Mouse (Mus musculus) 3T3-L1 (cell line): ENCODE results near the gene Gpx3.
A peak's percentile ranks its signal among the peaks of the same experiment; 100 is the strongest.

Source experiments
- DNase-seq: peaks from one replicate; pipeline ENCODE4 v3.0.0-alpha.2; 2015; ENCODE audit warnings: low read depth, low spot score

Gene Gpx3

GRCm38 (mm10) chr11:54911671-54912502 lies 9.6 kb downstream of the Gpx3 start:
- DNase-seq, result no peak

DNA sequence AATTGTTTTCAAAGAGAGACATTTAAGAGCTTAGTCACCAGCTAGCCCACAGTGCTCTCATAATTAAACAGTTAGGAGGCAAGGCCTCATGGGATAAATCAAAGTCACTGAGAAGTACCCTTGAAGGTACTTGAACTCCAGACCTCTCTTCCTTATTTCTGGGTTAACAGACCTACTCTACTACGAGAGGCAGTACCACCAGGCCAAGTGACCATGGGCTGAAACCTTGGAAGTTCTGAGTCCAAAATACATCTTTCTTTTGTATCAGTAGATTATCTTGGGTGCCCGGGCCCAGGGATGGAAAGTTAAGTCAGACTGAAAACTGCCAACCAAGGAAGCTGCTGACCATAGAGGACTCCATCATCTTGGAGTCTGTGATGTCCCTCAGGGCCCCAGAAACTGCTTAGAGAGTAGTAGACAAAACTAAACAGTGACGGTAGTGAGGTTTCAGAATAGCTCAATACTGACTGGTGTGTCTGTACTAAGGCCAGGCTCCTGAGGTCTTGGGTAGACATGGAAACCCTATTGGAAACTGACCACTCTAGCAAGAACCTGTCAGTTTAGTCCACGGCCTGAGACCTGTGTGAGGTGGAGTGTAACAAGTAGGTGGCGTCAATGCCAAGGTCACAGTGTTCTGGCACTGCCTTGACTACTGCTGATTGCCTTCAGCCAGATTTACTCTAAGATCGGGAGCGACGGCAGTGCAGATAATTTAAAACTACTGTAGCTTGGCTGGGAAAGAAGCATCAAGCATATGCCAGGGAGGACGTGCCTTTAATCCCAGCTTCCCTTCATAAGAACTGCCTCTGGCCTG lies 10.5 kb downstream of the Gpx3 start:
- DNase-seq, result no peak

DNA sequence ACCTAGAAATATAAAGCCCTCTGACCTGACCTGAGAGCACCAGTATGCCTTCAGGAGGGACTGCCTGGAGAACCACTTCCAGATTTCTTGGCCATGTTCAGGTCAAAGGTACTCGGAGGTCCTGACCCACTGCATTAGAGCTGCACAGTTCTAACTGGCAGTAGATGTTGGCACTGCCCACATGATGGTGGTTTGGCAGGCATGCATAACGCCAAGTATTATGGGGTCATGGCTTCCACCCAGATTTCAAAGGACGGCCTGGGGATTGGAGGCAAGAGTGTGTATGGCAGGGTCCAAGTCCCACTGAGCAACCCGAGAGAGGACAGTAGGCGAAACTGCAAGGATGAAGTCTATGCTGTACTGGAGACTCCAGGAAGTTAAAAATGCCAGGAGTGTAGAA lies 11.6 kb downstream of the Gpx3 start:
- DNase-seq, result no peak

GRCm38 (mm10) chr11:54917461-54917860 lies 15.2 kb downstream of the Gpx3 start:
- DNase-seq, result no peak

- DNase-seq, result no peak
Measured at GRCm38 (mm10) chr11:54918273-54918672, 16.0 kb downstream of the Gpx3 start.

GRCm38 (mm10) chr11:54920127-54920972 lies 18.1 kb downstream of the Gpx3 start:
- no peak for DNase-seq

- no peak for DNase-seq
Measured at GRCm38 (mm10) chr11:54920973-54921580, 18.8 kb downstream of the Gpx3 start.

GRCm38 (mm10) chr11:54921798-54922197 lies 19.5 kb downstream of the Gpx3 start:
- DNase-seq, result peak; percentile 77

GRCm38 (mm10) chr11:54922488-54922887 lies 20.2 kb downstream of the Gpx3 start:
- DNase-seq, result no peak

- DNase-seq, result no peak
Measured at GRCm38 (mm10) chr11:54924145-54924544, 21.9 kb downstream of the Gpx3 start.

DNA sequence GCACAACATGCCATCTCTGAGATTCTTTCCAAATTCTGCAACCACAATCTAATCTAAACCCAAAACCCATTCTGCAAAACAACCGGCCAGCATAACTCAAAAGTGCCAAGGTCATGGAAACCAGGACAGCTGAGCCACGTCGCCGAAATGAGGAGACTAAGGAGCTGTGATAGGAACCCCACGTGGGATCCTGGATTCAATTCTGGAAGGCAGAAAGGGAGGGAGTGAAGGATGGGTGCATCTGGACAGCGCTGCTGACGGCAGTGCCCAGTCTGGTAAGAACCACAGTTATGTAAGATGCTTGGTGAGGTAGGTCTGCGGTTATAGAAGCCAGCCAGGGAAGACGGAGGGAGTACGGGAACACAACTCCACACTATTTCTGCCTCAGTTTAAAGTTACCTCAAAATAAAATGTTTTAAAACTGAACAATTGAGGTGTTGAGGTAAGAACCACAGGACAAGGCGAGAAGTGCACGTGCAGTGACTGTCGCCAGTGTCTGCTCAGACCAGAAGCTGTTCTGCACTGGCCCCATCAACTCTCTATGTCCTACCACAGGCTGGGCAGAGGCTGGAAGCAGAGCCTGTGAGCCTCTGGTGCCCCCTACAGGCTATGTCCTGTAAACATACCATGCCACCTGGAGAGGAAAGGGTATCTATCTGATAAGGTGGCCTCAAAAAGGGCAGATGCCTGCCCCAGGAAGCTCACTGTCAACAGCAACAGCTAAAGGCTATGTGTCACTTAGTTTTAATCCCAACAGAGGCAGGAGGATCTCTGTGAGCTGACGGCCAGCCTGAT lies 25.3 kb downstream of the Gpx3 start:
- DNase-seq, result peak; percentile 79

GRCm38 (mm10) chr11:54928219-54928618 lies 26.0 kb downstream of the Gpx3 start:
- no peak for DNase-seq

DNA sequence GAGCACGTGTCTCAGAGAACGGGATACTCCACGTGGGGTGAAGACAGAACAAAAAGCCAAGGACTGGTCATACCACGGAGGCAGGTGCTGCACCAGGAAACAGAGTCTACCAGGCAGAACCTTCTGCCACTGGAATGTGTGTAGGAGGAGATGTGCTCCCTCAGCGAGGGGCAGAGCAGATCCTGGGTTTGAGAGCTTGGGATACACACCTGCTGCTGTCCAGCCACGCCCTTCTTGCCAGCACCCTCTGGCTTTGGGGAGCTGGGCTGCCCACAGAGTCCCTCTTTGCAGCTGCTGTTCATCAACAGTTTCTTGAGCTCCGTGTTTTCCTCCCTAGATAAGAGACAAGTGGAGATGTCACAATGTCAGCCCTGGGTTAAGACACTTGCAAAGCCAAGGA lies 26.6 kb downstream of the Gpx3 start:
- DNase-seq, result no peak

DNA sequence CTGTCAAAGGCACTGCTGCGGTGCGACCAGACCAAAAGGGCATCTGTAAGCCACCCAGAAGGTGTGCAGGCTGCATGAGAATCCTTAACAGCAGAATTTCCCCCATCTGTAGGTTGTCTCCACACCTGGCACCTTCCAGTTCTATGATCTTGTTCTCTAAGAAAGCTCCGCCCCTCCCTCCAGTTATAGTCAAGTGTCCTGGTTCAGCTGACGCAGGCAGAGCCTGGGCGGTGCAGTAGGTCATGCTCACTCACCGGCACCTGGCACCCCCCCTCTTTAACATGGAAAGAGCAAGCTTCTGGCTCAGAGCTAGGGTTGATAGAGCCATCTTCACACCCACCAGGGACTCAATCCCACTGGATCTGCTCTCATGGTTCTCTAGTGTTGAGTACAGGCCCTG lies 27.0 kb downstream of the Gpx3 start:
- DNase-seq, result no peak

- DNase-seq, result no peak
Measured at GRCm38 (mm10) chr11:54929744-54930143, 27.5 kb downstream of the Gpx3 start.

DNA sequence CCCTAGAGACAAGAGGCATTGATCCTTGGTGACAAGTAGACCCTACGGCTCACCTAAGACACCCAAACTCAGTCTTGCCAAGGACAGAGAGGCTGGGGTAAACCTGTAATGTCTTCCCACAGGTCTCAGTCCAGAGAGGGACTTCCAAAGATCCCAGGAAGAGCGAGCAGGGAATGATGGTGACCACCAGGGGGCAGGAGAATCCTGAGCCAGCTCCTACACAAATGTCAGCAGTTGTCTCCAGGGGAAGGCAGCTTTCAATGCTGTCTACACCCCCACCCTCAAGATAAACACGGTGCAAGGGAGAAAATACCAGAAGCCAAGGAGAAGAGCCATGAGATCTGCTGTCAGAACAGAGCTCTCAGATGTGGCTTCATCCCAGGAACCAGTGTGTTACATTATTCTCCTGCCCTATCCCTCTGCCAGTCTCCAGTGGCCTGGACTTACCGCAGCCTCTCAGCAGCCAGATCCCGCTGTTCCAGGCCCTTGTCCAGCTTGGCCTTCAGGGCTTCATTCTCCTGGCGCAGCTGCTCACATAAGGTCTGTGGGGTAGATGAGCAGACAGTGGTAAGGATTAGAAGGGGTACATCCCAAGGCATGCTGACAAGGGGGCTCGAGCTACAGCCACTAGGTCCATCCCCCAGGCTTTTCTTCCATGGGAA lies 28.2 kb downstream of the Gpx3 start:
- peak; percentile 78 for DNase-seq

GRCm38 (mm10) chr11:54931405-54932093 lies 29.3 kb downstream of the Gpx3 start:
- peak; percentile 64 for DNase-seq

GRCm38 (mm10) chr11:54932540-54932939 lies 30.3 kb downstream of the Gpx3 start:
- DNase-seq, result no peak

DNA sequence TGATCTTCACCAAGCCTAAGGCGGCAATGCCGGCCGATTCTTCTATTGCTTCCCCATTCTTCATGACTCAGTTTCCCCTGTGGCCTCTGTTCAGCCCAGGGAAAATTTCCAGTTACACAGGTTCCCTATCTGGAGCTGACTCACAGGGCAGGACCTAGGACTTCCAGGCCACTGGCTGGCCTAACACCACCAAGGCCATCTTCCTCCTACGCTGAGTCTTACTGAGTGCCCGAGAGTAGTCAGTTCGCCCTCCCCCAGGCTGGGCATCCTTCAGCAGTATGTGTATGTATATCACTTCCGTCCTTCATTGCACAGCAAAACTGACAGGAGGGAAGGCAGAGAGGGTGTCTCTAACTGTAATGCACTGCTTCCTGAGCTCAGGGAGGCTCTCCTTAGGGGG lies 31.9 kb downstream of the Gpx3 start:
- DNase-seq, result no peak
